43 mouse cellular contexts compared by ENCODE assay signal in the genomic region with DNA sequence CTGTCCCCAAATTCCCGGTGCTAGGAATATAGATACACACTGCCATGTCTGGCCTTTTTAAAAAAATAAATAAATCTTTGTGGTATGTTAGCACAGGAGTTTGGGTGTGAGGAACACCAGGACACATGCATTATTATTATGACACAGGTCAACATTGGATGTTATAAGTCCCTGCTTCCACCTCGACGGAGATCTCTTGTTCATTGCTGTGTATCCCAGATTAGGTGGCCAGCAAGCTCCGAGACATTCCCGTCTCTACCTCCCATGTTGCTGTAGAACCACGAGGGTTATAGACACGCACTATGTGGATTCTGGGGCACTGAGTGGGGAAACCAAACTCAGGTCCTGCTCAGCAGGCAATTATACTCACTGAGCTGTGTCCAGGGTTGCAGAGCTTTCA. TPM values are rescaled to one million over a fixed set of nuclear protein-coding genes. Genes with fewer than 3 reads are reported as not detected.
"Had no signal": no experiment of that assay in that cellular context is flagged by ENCODE, and none has a peak within 500 bp of the region (broad histone marks: within the 10 kb centered on the region; RNA-seq: fewer than 3 reads in every experiment).

No protein-coding gene starts in this region.

- H3K27me3 ChIP-seq: heart, embryonic 13.5 days; heart, embryonic 15.5 days; hindbrain, embryonic 12.5 days; hindbrain, embryonic 13.5 days; hindbrain, embryonic 15.5 days; intestine, embryonic 15.5 days; kidney, embryonic 15.5 days had no signal

- H3K4me3 ChIP-seq: heart, embryonic 13.5 days; heart, embryonic 15.5 days; hindbrain, embryonic 10.5 days; hindbrain, embryonic 12.5 days; hindbrain, embryonic 13.5 days; hindbrain, embryonic 15.5 days; intestine, embryonic 15.5 days; kidney, embryonic 15.5 days; layer of hippocampus, adult 2 months; left cerebral cortex, adult 2 months had no signal

- H3K27ac ChIP-seq: heart, embryonic 13.5 days; heart, embryonic 15.5 days; hindbrain, embryonic 10.5 days; hindbrain, embryonic 12.5 days; hindbrain, embryonic 13.5 days; hindbrain, embryonic 14.5 days; hindbrain, embryonic 15.5 days; hindbrain, postnatal 0 days; intestine, embryonic 15.5 days; kidney, embryonic 15.5 days; kidney, postnatal 0 days; layer of hippocampus, adult 2 months; left cerebral cortex, adult 2 months had no signal

- H3K9ac ChIP-seq: heart, embryonic 13.5 days; heart, embryonic 15.5 days; hindbrain, embryonic 12.5 days; hindbrain, embryonic 13.5 days; hindbrain, embryonic 14.5 days; hindbrain, embryonic 15.5 days; intestine, embryonic 15.5 days; kidney, embryonic 15.5 days had no signal

- DNase-seq: heart, postnatal 10 days; heart, postnatal 14 days; heart, postnatal 36 days; heart, postnatal 4 days; kidney, adult 11 months; kidney, adult 18-20 months; kidney, adult 2 months; kidney, adult 8-10 months; kidney, adult 9 months; kidney, postnatal 10 days; kidney, postnatal 14 days; kidney, postnatal 25 days; kidney, postnatal 36 days; kidney, postnatal 4 days; layer of hippocampus, adult 9-11 months; layer of hippocampus, postnatal 36 days had no signal

- H3K4me2 ChIP-seq: heart, embryonic 11.5 days; heart, embryonic 13.5 days; heart, embryonic 15.5 days; hindbrain, embryonic 12.5 days; hindbrain, embryonic 13.5 days; hindbrain, embryonic 14.5 days; hindbrain, embryonic 15.5 days; intestine, embryonic 15.5 days; kidney, embryonic 15.5 days had no signal

- ATAC-seq: hindbrain, embryonic 16.5 days; hindbrain, postnatal 0 days; inflammation-experienced regulatory T-cells, adult 6 months; intestine, embryonic 15.5 days; intestine, embryonic 16.5 days; intestine, postnatal 0 days had no signal

- H3K9me3 ChIP-seq: heart, embryonic 13.5 days; heart, embryonic 15.5 days; hindbrain, embryonic 10.5 days; hindbrain, embryonic 12.5 days; hindbrain, embryonic 13.5 days; hindbrain, embryonic 15.5 days; intestine, embryonic 15.5 days; kidney, embryonic 15.5 days had no signal

- H3K4me1 ChIP-seq: hindbrain, embryonic 12.5 days; hindbrain, embryonic 15.5 days; intestine, embryonic 15.5 days had no signal

RNA-seq across cellular contexts. Expression of a gene that starts 52.1 kb away (rescaled TPM):
- total RNA-seq: heart, postnatal 14 days; heart, postnatal 25 days; heart, postnatal 36 days; heart, postnatal 4 days; hematopoietic stem cell, adult 5-6 weeks; hindbrain, postnatal 0 days had no signal
- polyA plus RNA-seq: heart, embryonic 13.5 days; heart, embryonic 14.5 days; heart, embryonic 15.5 days; heart, embryonic 16.5 days; heart, postnatal 0 days; hindbrain, embryonic 11.5 days; hindbrain, embryonic 16.5 days; hindbrain, postnatal 0 days; intestine, embryonic 14.5 days; intestine, embryonic 16.5 days; kidney, adult 2 months; kidney, embryonic 16.5 days; kidney, postnatal 0 days; large intestine, adult 2 months had no signal
